Mouse (Mus musculus) heart, postnatal 0 days (tissue): ENCODE measurements around the gene Rasgrf1.

ENCODE experiments used
- CTCF ChIP-seq: IDR thresholded peaks from 2 replicates; pipeline ENCODE4 v1.5.1; 2016; ENCODE audit warnings: antibody characterized with exemption, control low read depth, low read depth
- EP300 ChIP-seq: IDR thresholded peaks from 2 replicates; pipeline ENCODE4 v1.6.1; 2016; ENCODE audit warnings: antibody characterized with exemption, low read depth

GRCm38 (mm10) chr9:90007094-90007493, 97.4 kb downstream of the Rasgrf1 start:
- TF ChIP-seq CTCF = no peak
- no peak for TF ChIP-seq EP300
